Mouse (Mus musculus) megakaryocyte, embryonic 14.5 days (primary cell): ENCODE results near the gene Fbxw9.

Experiments used
- FLI1 ChIP-seq: IDR thresholded peaks from 2 replicates; pipeline ENCODE4 v1.6.1; 2012; ENCODE audit warnings: low read length, inconsistent platforms, mixed read lengths
- GATA1 ChIP-seq: IDR thresholded peaks from 3 replicates; pipeline ENCODE4 v1.6.1; 2012; ENCODE audit warnings: mixed read lengths, low read length, inconsistent platforms, borderline replicate concordance

- TF ChIP-seq FLI1 (no peak), GATA1 (no peak)
Measured at GRCm38 (mm10) chr8:85035728-85036310, 24.0 kb upstream of the Fbxw9 start.
